Mouse (Mus musculus) retina, adult 2 months (tissue): ENCODE results near the gene Gal3st4.

Experiments
- DNase-seq: peaks from one replicate; pipeline ENCODE4 v3.0.0-alpha.2; 2012; ENCODE audit warnings: low read depth, low spot score

The Gal3st4 gene

DNA sequence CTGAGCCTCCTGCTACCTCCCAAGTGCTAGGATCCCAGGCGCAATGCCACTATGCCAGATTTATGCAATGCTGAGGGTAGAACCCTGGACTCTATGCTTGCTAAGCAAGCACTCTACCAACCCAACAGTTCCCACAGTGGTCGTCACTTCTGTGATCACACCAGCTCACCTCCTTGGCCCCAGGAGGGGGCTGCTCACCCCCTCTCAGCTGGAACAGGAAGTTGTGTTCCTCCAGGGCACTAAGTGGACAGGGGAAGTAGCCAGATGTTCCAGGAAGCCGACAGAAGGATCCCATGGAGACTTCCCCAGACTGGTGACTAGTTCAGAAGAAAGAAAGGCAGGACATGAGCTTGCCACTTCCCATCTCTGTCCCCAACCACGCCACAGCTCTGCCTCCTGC, 10.6 kb downstream of the Gal3st4 start:
- no peak for DNase-seq

DNA sequence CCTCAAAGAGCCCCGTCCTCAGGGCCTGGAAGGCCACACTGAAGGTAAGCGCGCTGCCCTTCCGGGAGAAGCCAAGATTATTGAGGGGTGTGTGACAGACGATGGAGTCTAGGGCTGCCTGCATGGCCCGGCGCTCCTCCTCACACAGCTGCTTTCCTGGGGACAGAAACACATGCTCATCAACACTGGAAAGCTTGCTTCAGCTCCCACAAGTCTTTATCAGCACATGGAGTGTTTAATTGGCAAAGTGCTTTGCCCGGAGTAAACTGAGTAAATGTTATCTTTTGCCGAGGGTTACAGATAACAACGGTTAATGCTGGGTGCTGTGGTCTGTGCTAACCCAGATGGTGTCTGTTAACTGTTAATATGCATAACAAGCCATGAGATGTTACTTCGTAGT, 11.8 kb downstream of the Gal3st4 start:
- DNase-seq: no peak

DNA sequence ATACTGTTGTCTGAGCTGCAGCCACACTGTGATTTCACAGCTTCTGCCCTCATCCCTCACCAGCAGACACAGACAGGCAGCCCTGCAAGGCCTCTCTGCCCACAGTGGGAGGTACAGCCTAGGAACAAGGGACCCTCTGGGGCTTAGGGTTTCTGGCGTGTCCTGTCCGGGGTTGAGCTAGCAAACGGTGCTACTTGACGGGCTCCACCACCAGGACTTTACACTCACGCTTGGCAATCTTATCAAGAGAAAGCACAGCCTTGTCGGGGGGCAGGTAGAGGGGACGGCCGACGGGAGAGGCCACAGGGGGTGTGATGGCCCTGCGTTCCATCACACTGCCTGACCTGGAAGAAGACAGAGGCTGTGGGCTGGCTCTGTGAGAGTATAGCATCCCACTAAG, 12.6 kb downstream of the Gal3st4 start:
- DNase-seq: no peak

DNA sequence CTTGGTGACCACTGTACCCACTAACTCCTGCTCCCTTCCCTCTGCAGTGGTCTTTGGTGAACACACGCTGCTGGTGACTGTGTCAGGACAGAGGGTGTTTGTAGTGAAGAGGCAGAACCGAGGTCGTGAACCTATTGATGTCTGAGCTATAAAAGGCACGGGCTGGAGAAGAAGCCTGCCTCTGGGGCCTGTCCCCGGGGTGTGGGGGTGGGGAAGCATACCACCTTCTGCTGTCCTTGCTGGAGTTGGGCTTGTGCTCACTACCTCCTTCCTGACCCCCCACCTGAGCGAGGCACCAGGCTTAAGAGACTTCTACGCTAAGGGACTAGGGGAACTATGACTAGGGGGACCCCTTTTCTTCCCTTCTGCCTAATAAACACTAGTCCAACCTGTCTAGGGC, 13.6 kb downstream of the Gal3st4 start:
- DNase-seq: no peak

DNA sequence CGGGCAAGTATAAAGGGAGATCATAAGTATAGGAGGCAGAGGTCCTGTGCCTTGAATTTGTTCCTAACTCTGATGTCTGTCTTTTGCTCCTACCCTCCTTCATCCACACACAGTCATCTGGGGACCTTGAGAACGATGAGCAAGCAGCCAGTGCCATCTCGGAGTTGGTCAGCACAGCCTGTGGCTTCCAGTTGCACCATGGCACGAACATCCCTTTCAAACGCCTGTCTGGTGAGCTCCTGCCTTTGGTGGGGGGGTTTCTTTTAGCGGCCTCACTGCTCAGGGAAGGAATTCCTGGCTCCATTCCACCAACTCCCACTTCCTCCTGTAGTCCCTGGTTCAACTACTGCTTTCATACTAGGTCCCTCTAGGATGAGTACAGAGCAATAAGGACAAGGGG, 14.1 kb downstream of the Gal3st4 start:
- DNase-seq: no peak

DNA sequence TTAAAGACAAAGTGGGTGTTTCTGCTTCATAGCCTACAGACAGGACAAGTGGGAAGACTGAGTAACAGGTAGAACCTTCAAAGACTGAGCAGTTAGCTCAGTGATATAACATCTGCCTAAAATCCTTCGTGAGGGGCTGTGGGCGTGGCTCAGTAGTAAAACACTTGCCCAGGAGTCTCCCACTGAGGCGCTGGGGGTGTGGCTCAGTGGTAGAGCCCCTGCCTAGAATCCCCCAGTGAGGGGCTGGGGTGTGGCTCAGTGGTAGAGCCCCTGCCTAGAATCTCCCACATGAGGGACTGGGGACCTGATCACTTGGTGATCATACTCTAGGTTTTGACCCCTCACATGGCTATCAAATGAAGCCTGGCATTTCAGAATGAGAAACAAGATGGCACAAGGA, 14.6 kb downstream of the Gal3st4 start:
- no peak for DNase-seq

DNA sequence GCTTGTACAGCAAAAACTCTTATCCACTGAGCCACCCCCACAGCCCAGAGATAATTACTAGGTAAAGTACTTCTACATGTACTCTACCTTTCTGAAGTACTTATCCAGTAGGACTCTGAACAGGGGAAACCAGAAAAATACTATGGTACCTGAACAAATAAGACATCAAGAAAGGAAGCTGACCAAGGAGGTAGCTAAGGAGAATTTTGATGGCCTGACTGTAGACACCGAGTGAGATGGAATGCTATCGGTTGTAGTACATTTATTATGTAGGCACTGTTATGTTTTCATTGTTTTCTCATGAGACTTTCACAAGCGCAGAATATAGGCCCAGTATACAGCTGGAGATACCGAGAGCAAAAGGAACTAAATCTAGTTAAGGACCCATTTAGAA, 15.1 kb downstream of the Gal3st4 start:
- no peak for DNase-seq

DNA sequence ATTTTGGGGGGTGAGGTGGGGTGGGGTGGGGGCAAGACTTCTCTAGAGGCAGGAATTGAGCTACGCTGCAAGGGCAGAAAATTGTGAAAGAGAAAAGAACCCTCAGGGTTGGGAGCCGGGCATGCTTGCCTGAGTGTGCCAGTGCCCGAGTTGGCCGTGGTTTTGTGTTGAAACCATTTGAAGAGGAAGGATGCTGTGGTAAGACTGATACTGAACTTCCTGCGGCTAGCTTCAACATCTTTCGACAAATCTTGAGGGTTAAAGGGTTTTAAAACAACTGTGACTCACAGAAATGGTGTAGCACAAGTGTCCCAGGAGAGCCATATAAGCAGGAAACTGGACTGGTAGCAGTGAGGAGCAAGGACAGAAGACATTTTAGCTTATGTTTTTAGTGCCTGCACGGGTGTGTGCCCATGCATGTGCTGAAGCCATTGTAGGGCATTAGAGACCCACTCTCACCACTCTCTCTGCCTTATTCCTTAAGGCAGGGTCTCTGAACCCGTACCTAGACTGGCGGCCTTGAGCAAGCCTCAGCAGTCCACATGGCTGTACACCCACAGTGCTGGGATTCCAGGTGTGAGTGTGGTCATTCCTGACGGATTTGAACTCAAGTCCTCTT, 15.6 kb downstream of the Gal3st4 start:
- DNase-seq: no peak

DNA sequence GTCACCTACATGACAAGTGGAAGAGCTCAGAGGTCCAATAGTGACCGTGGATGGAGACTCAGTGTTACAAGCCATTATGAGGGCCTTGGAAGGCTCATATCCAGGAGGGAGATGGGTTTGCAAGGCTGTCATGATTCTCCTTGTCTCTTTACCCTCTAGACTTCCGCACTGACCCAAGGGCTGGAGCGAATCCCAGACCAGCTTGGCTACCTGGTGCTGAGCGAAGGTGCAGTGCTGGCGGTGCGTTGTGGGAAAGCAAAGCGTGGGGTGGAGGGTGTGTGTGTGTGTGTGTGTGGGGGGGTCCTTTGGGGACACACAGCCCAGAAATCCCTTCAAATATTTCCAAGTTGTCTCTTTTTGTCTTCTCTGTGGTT, 16.6 kb downstream of the Gal3st4 start:
- DNase-seq: no peak

DNA sequence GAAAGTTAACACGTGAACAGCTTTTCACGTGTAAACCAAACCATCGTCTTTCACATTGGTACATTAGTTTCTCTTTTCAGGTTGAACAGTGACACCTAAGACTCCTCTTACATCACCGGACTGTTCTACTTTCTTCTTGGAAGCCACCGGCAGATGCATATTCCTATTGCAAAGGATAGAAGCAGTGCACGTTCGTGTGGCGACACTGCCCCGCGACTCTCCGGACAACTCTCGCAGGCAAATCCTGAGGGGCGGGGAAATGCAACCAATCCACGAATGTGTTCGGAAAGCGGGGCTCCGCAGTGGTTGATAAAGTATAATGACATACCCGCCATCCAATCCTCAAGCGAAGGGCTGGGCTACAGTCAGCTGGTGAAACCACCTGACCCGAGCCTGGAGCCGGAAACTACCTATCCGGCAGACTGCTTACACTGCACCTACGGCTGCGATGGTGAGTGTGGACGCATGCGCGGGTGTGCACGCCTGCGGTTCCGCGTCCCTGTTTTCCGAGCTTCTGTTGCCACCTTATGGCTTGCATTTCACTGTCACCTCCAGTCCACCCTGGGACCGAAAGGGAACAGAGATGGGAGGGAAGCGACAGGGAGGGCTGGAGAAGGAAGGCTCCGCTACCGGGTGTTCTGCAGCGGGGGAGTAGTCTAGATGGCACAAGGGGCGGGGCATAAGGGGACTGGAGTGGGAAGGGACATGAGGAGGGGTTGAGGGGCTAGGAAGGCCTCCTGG, 17.1 kb downstream of the Gal3st4 start, which contains the start of gene Lamtor4:
TSS of gene Lamtor4 (plus strand) at position 130 of the 741 bp plus-strand sequence.
- peak; percentile 95 for DNase-seq

DNA sequence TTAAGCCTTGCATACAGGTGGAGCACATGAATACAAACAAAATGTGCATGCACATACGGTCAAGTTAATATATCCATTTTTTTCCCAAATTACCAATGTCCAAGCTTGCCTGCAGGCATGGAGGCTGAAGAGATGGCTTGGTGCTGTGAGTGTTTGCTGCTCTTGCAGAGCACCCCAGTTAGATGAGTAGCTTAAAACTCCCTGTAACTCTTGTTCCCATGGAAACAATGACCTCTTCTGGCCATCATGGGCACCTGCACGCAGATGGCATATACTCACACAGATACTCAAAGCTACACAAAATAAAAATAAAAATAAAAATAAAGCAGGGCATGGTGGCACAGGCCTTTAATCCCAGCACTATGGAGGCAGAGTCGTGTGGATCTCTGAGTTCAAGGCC, 19.6 kb downstream of the Gal3st4 start:
- no peak for DNase-seq

DNA sequence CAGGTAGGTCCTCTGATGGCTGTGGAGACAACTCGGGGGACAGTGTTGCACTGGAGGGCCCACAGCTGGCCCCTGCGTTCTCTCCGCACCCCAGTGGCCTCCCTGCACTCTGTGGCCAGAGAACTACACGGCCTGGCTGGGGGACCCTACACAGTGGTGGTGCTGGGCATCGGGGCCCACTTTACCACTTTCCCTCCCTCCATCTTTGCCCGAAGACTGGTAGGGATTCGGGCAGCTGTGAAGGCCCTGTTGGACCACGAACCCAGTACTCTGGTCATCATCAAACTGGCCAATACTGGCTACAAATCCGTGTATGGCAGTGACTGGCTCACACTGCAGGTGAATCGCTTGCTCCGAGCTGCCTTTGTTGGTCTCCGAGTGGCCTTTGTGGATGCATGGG, 21.5 kb downstream of the Gal3st4 start:
- no peak for DNase-seq

GRCm38 (mm10) chr5:138241511-138241910, 31.1 kb downstream of the Gal3st4 start:
- no peak for DNase-seq

- DNase-seq: no peak
Observed at GRCm38 (mm10) chr5:138234224-138234623, 38.4 kb downstream of the Gal3st4 start.

GRCm38 (mm10) chr5:138233778-138234177, 38.9 kb downstream of the Gal3st4 start:
- no peak for DNase-seq

GRCm38 (mm10) chr5:138229511-138229910, 43.1 kb downstream of the Gal3st4 start:
- DNase-seq: no peak

DNA sequence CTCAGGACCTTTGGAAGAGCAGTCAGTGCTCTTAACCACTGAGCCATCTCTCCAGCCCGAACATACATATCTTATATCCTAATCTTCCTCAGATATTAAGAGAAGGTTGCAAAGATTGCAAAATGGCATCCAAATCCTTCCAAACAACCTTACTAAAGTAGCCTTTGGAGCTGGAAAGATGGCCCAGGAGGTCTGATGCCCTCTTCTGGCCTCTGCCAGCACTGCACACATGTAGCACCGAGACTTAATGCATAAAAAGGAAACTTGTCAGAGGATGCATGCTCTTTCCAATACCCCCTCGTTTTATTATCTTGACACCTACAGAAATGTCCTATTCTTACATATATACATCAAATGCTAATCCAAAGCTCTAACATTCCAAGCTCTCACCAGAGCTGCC, 44.6 kb downstream of the Gal3st4 start:
- no peak for DNase-seq

DNA sequence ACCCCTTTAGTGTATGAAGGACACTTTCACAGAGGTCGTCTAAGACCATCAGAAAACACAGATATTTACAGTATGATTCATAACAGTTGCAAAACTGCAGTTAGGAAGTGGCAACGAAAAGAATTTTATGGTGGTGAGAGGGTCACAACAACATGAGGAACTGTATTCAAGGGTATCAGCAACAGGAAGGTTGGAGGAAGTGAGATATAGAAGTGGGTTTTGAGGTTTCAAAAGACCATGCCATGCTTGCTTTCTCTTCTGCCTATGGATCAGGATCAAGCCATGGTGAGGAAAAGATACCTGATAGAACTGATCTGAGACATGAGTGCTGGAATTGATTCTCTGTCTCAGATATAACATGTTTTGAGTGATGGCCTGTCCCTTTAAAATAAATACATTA, 45.3 kb downstream of the Gal3st4 start:
- DNase-seq: no peak

- DNase-seq: no peak
Observed at GRCm38 (mm10) chr5:138226491-138226890, 46.1 kb downstream of the Gal3st4 start.

- no peak for DNase-seq
Observed at GRCm38 (mm10) chr5:138225700-138226099, 46.9 kb downstream of the Gal3st4 start, which contains the start of gene Nxpe5. Nxpe5 (plus strand) TSS chr5:138225898.

- no peak for DNase-seq
Observed at GRCm38 (mm10) chr5:138223287-138223686, 49.4 kb downstream of the Gal3st4 start.

DNA sequence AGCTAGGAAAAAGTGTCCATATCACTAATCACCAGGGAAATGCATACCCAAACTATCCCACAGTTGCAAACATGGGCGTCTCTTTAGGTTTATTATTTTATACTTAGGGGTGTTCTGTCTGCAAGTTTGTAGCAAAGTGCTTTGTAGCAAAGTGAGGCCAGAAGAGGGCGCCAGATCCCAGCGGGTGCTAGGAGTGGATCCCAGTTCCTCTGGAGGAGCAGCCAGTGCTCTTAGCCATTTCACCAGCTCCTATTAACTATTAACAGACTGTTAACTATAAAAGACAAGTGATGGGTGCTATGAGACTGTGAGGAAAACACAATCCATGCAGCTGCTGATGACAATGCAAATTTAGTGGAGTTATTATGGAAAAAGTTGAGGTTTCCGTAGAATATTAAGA, 50.5 kb downstream of the Gal3st4 start:
- peak; percentile 8 for DNase-seq

DNA sequence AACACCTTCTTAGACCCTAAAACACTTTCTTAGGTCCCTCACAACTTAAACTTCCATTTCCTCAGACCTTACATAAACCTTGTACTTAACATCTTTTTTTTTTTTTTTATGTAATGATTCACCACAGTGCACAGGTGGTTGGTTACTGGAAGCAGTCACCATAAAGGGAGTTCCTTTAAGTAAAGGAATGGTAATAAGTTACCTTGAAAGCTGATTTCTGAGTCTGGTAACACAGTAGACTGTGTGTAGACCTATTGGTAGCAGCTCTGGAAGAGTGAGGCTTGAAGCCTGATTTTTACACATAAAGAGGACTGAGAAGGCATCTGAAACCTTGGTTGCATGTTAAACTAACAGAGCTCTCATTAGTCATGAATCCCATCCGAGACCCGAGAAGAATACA, 52.8 kb downstream of the Gal3st4 start:
- DNase-seq: no peak
